Mouse (Mus musculus) ES-E14 (cell line): ENCODE data around the gene Bola1. TPM values are rescaled to one million over a fixed set of nuclear protein-coding genes. Genes with fewer than 3 reads are reported as not detected.

Source experiments
- DNase-seq: peaks from one replicate; pipeline ENCODE4 v3.0.0-alpha.2; 2013; ENCODE audit warnings: low read depth, low spot score
- H3K27ac ChIP-seq: 2 replicates; pipeline ENCODE4 v1.5.1; 2012; ENCODE audit warnings: low read depth, mild to moderate bottlenecking, low read length, moderate library complexity, mixed read lengths; ENCODE audit not compliant: poor library complexity, insufficient read depth, severe bottlenecking
- H3K36me3 ChIP-seq: 2 replicates; pipeline ENCODE4 v1.6.1; 2012; ENCODE audit warnings: mild to moderate bottlenecking, low read length, moderate library complexity, mixed read lengths; ENCODE audit not compliant: control insufficient read depth, poor library complexity, insufficient read depth, severe bottlenecking
- H3K4me1 ChIP-seq, 2 experiments: fragments of 150-350 bp in 1 of 2; sonication (generic) in 1 of 2; 2 replicates each; pipeline ENCODE4 v1.6.1; 2012; ENCODE audit warnings: low read length in 2 of 2, mild to moderate bottlenecking in 1 of 2, mixed read lengths in 1 of 2; ENCODE audit not compliant: control insufficient read depth in 2 of 2, insufficient read depth in 2 of 2, poor library complexity in 1 of 2
- H3K4me3 ChIP-seq, 2 experiments: fragments of 150-350 bp in 1 of 2; sonication (generic) in 1 of 2; 2 replicates each; pipeline ENCODE4 v1.5.1; 2012; ENCODE audit warnings: low read length in 2 of 2, low read depth in 1 of 2, mild to moderate bottlenecking in 1 of 2, mixed read lengths in 1 of 2; ENCODE audit not compliant: insufficient read depth in 1 of 2, poor library complexity in 1 of 2, severe bottlenecking in 1 of 2
- H3K9ac ChIP-seq: 2 replicates; pipeline ENCODE4 v1.6.1; 2012; ENCODE audit warnings: low read depth, mild to moderate bottlenecking, low read length, mixed read lengths; ENCODE audit not compliant: poor library complexity, insufficient read depth, severe bottlenecking
- H3K9me3 ChIP-seq: fragments of 150-350 bp; sonication (generic); 2 replicates; pipeline ENCODE4 v1.6.1; 2012; ENCODE audit warnings: low read depth, mild to moderate bottlenecking, low read length; ENCODE audit not compliant: control insufficient read depth, insufficient read depth
- CHD2 ChIP-seq: IDR thresholded peaks from 2 replicates; pipeline ENCODE4 v1.6.1; 2014; ENCODE audit warnings: mild to moderate bottlenecking, low read depth, low read length, inconsistent platforms
- HCFC1 ChIP-seq: IDR thresholded peaks from 2 replicates; pipeline ENCODE4 v1.6.1; 2012; ENCODE audit warnings: low read length, inconsistent platforms, borderline replicate concordance; ENCODE audit not compliant: insufficient read depth
- MAFK ChIP-seq: IDR thresholded peaks from 2 replicates; pipeline ENCODE4 v1.6.1; 2014; ENCODE audit warnings: mild to moderate bottlenecking, low read depth, low read length, inconsistent platforms; ENCODE audit not compliant: insufficient read depth
- ZC3H11A ChIP-seq: IDR thresholded peaks from 2 replicates; pipeline ENCODE4 v1.6.1; 2012; ENCODE audit warnings: low read depth, mild to moderate bottlenecking, inconsistent platforms, low read length, borderline replicate concordance
- ZNF384 ChIP-seq: IDR thresholded peaks from 2 replicates; pipeline ENCODE4 v1.6.1; 2012; ENCODE audit warnings: low read depth, low read length, inconsistent platforms
- in situ Hi-C, 2 experiments: fragments of 600-800 bp; cut with MboI; formaldehyde crosslinking; loops; one replicate each; pipeline ENCODE4 v1.15.1; 2025; ENCODE audit warnings: low sequenced_read_pairs in 2 of 2, inconsistent platforms in 1 of 2; ENCODE audit not compliant: unreplicated experiment in 2 of 2
- total RNA-seq: library from RNA; depleted of rRNA; stranded (reverse); fragments of 300-350 nt; gene quantifications from 2 replicates; pipeline ENCODE4 v1.2.3, GENCODE M21; 2012

The Bola1 gene
- total RNA-seq, 1 experiment = 76.4 TPM

GRCm38 (mm10) chr3:96196437-96197128, 22.9 kb downstream of the Bola1 start:
- no peaks in the 10 kb centered on the region for H3K36me3 ChIP-seq
- H3K9ac ChIP-seq = peak overlapping the region; percentile 93
- DNase-seq = no peak
- in situ Hi-C loops = no loop called here
- H3K4me3 ChIP-seq = peak overlapping the region; percentile 75 to 85
- peak overlapping the region; percentile 70 for H3K27ac ChIP-seq
- TF ChIP-seq CHD2 = no peak
- no peak for TF ChIP-seq ZNF384
- TF ChIP-seq HCFC1 = no peak
- TF ChIP-seq ZC3H11A = no peak
- TF ChIP-seq MAFK = no peak
- peaks cover 0 to 4% of the 10 kb centered on the region in 2 experiments; a peak in 1 of 4 replicates for H3K4me1 ChIP-seq
- H3K9me3 ChIP-seq = no peaks in the 10 kb centered on the region

GRCm38 (mm10) chr3:96195616-96196313, 23.7 kb downstream of the Bola1 start:
- in situ Hi-C loops = no loop called here
- Histone ChIP-seq H3K4me3 (peak overlapping the region; percentile 75 to 85; a peak in 1 of 4 replicates), H3K4me1 (peaks cover 0 to 4% of the 10 kb centered on the region in 2 experiments; a peak in 1 of 4 replicates), H3K9ac (peak overlapping the region; percentile 93; the same call in 1 of the 2 replicates), H3K9me3 (no peaks in the 10 kb centered on the region), H3K36me3 (no peaks in the 10 kb centered on the region), H3K27ac (no peak overlapping the region)
- TF ChIP-seq ZNF384 (no peak), CHD2 (no peak), MAFK (no peak), ZC3H11A (no peak), HCFC1 (no peak)
- DNase-seq = no peak

GRCm38 (mm10) chr3:96194966-96195365, 24.5 kb downstream of the Bola1 start:
- Histone ChIP-seq H3K36me3 (no peaks in the 10 kb centered on the region), H3K4me3 (no peak overlapping the region), H3K27ac (no peak overlapping the region), H3K9me3 (no peaks in the 10 kb centered on the region), H3K9ac (no peak overlapping the region), H3K4me1 (peaks cover 0 to 4% of the 10 kb centered on the region in 2 experiments; a peak in 1 of 4 replicates)
- no peak for DNase-seq
- no peak for TF ChIP-seq MAFK
- no peak for TF ChIP-seq ZC3H11A
- TF ChIP-seq ZNF384 = no peak
- TF ChIP-seq CHD2 = no peak
- no peak for TF ChIP-seq HCFC1
- in situ Hi-C loops = no loop called here

GRCm38 (mm10) chr3:96192977-96193376, 26.5 kb downstream of the Bola1 start:
- peaks cover 0 to 3% of the 10 kb centered on the region in 2 experiments; a peak in 2 of 4 replicates for H3K4me1 ChIP-seq
- H3K4me3 ChIP-seq = no peak overlapping the region
- no peaks in the 10 kb centered on the region for H3K9me3 ChIP-seq
- H3K9ac ChIP-seq = no peak overlapping the region
- H3K36me3 ChIP-seq = no peaks in the 10 kb centered on the region
- no peak for DNase-seq
- no peak overlapping the region for H3K27ac ChIP-seq
- in situ Hi-C loops = no loop called here
- TF ChIP-seq HCFC1 = no peak
- TF ChIP-seq ZNF384 = no peak
- TF ChIP-seq CHD2 = no peak
- TF ChIP-seq MAFK = no peak
- no peak for TF ChIP-seq ZC3H11A
